Mouse (Mus musculus): ENCODE results near the gene Gjd2. TPM values are rescaled to one million over a fixed set of nuclear protein-coding genes. Genes with fewer than 3 reads are reported as not detected.

Gene Gjd2
- polyA plus RNA-seq, 1 experiment = not detected

DNA sequence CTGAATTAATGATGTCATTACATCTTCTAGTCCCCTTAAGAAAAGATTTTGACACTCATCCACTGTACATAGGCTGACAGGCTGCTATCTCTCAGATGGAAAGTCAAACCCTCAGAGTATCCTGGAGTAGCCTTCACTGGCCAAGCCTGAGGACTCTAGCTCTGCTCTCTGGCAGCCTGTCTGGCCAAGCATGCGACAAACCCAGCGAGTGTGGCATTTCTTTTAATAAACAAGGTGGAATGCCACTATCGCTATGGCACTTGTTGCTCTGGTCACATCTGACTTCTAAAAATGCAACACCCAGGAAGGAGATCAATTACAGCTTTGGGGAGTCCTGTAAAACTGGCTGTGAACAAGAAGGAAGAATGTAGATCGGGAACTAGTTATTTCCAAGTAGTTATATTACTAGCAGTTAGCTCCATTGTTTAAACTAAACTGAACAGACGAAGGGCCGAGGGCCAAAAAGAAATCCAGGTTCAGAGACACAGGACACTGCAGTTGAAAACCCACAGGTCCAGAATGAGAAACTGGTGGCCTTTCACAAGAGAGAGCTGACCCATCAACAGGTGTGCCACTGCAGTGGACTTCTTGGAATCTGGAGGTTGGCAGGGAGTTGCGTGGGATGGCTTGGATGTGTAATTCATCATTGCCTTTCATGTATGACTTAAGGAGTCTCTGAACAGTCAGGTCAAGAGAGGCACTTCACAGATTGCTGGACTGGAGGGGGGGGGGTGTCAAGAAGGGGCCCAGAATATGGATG lies 37.9 kb upstream of the Gjd2 start:
- H3K4me1 ChIP-seq = no peaks in the 10 kb centered on the region
- H3K4me3 ChIP-seq (replicated peaks) = no peak overlapping the region
- TF ChIP-seq GATA1 (IDR thresholded peaks at IDR 0.05; ENCODE audit: borderline replicate concordance, low read length) (no peak), FLI1 (IDR thresholded peaks at IDR 0.05; ENCODE audit: low read length) (no peak)
- no peaks in the 10 kb centered on the region for H3K9me3 ChIP-seq
- H3K36me3 ChIP-seq (replicated peaks; ENCODE audit: low read length) = no peaks in the 10 kb centered on the region
- H3K27me3 ChIP-seq (replicated peaks) = no peaks in the 10 kb centered on the region

DNA sequence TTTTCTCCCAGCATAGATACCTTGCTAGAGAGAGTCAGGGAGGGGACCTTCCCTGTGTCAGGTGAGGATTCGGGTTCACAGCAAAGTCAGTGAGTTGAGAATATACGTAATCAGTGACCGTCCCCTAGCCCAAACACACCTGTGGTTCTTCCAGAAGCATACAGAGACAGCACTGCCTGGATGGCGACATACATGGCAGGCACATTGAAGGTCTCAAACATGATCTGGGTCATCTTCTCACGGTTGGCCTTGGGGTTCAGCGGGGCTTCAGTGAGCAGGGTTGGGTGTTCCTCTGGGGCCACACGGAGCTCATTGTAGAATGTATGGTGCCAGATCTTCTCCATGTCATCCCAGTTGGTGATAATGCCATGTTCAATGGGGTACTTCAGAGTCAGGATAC lies 36.7 kb upstream of the Gjd2 start:
- no peaks in the 10 kb centered on the region for H3K27me3 ChIP-seq (replicated peaks)
- no peaks in the 10 kb centered on the region for H3K36me3 ChIP-seq (replicated peaks; ENCODE audit: low read length)
- no peaks in the 10 kb centered on the region for H3K4me1 ChIP-seq
- no peaks in the 10 kb centered on the region for H3K9me3 ChIP-seq
- TF ChIP-seq GATA1 (IDR thresholded peaks at IDR 0.05; ENCODE audit: borderline replicate concordance, low read length) = no peak
- H3K4me3 ChIP-seq (replicated peaks) = no peak overlapping the region

DNA sequence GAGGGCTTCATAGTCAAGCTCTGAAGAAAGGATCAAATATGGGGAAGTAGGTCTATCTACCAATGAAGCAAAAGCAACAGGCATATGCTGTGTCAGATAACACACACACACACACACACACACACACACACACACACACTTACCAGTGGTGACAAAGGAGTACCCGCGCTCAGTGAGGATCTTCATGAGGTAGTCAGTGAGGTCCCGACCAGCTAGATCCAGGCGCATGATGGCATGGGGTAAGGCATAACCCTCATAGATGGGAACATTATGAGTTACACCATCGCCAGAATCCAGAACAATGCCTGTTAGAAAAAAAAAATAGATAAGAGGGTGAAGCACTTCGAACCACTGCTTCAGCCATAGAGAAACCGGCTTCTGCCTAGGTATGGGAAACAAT lies 36.0 kb upstream of the Gjd2 start:
- Histone ChIP-seq H3K4me1 (no peaks in the 10 kb centered on the region), H3K36me3 (replicated peaks; ENCODE audit: low read length) (no peaks in the 10 kb centered on the region), H3K4me3 (replicated peaks) (no peak overlapping the region), H3K27me3 (replicated peaks) (no peaks in the 10 kb centered on the region), H3K9me3 (no peaks in the 10 kb centered on the region)
- TF ChIP-seq FLI1 (IDR thresholded peaks at IDR 0.05; ENCODE audit: low read length) = no peak
- no peak for TF ChIP-seq GATA1 (IDR thresholded peaks at IDR 0.05; ENCODE audit: borderline replicate concordance, low read length)

DNA sequence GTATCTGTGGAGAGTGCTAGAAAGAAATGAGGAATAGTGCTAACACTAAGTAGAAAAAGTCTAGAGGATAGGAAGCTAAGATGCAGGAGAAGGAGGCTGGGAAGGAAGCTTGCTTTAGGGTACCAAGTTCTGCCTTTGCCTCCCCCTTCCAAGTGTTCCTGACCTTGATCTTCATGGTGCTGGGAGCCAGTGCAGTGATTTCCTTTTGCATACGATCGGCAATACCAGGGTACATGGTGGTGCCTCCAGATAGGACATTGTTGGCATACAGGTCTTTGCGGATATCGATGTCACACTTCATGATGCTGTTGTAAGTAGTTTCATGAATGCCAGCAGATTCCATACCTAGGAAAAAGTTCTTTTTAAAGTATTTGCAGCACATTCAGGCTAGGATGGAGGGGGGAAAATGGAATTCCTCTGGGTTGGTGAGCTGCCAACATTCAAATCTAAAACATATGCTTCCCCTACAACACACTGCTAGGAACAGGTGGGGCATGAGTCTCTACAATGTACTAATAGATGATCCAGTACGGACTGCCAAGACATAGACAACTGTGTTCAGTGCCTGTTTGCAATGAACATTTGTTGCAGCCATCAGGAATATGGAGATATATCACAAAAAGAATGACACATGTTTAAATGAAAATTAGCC lies 34.7 kb upstream of the Gjd2 start:
- no peaks in the 10 kb centered on the region for H3K9me3 ChIP-seq
- no peaks in the 10 kb centered on the region for H3K27me3 ChIP-seq (replicated peaks)
- TF ChIP-seq FLI1 (IDR thresholded peaks at IDR 0.05; ENCODE audit: low read length) = no peak
- TF ChIP-seq GATA1 (IDR thresholded peaks at IDR 0.05; ENCODE audit: borderline replicate concordance, low read length) = no peak
- no peak overlapping the region for H3K4me3 ChIP-seq (replicated peaks)
- no peaks in the 10 kb centered on the region for H3K36me3 ChIP-seq (replicated peaks; ENCODE audit: low read length)
- no peaks in the 10 kb centered on the region for H3K4me1 ChIP-seq

DNA sequence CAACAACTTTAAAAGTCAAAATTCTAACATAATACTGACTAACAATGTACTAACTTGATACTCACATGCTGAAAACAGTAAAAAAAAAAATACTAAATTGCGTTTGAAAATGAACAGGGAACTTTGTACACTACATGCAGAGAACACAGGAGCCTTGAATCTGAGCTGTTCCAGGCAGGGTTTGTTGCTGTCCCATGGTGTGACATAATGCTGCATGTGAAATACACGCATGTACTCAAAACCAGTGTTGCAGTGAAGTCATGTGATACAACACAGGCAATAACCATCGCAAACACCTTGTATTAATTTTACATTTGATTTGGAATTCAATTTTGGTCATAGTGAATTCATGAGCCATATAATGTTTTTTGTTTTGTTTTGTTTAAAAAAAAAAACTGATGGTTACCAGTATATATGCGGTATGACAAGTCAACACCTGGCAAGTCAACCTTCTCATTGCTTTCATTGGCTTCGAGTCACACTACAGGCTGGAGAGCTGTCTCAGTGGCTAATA lies 32.8 kb upstream of the Gjd2 start:
- Histone ChIP-seq H3K36me3 (replicated peaks; ENCODE audit: low read length) (no peaks in the 10 kb centered on the region), H3K4me1 (no peaks in the 10 kb centered on the region), H3K27me3 (replicated peaks) (no peaks in the 10 kb centered on the region), H3K9me3 (no peaks in the 10 kb centered on the region), H3K4me3 (replicated peaks) (no peak overlapping the region)
- TF ChIP-seq FLI1 (IDR thresholded peaks at IDR 0.05; ENCODE audit: low read length) (no peak), GATA1 (IDR thresholded peaks at IDR 0.05; ENCODE audit: borderline replicate concordance, low read length) (no peak)

DNA sequence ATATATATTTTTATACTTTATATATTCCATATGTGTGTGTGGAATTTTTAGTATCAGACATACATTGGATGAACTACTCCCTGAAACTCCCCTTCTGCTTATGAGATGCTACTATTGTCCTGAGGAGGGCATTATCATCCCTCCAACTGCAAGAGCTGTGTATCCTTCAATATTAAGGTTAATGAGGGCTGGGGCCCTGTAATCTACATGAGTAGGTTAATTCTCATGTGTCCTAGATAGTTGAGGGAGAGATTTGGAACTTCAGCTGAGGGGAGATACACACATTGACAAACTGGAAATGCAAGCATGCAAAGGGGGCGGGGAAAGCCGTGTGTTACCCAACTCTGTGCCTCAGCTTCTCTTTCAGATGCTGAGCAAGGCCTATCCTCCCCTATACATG lies 24.5 kb upstream of the Gjd2 start:
- H3K4me3 ChIP-seq (replicated peaks) = no peak overlapping the region
- H3K4me1 ChIP-seq = no peaks in the 10 kb centered on the region

GRCm38 (mm10) chr2:114032259-114032658 lies 18.8 kb upstream of the Gjd2 start:
- Histone ChIP-seq H3K9me3 (no peaks in the 10 kb centered on the region), H3K4me3 (replicated peaks) (no peak overlapping the region), H3K4me1 (no peaks in the 10 kb centered on the region), H3K36me3 (replicated peaks; ENCODE audit: low read length) (no peaks in the 10 kb centered on the region), H3K27me3 (replicated peaks) (no peaks in the 10 kb centered on the region)
- TF ChIP-seq GATA1 (IDR thresholded peaks at IDR 0.05; ENCODE audit: borderline replicate concordance, low read length) (no peak), FLI1 (IDR thresholded peaks at IDR 0.05; ENCODE audit: low read length) (no peak)

More for the DNA sequence above, 24.5 kb upstream of the Gjd2 start:
- Histone ChIP-seq H3K9me3 (no peaks in the 10 kb centered on the region), H3K36me3 (replicated peaks; ENCODE audit: low read length) (no peaks in the 10 kb centered on the region), H3K27me3 (replicated peaks) (no peaks in the 10 kb centered on the region)
- no peak for TF ChIP-seq FLI1 (IDR thresholded peaks at IDR 0.05; ENCODE audit: low read length)
- TF ChIP-seq GATA1 (IDR thresholded peaks at IDR 0.05; ENCODE audit: borderline replicate concordance, low read length) = no peak

DNA sequence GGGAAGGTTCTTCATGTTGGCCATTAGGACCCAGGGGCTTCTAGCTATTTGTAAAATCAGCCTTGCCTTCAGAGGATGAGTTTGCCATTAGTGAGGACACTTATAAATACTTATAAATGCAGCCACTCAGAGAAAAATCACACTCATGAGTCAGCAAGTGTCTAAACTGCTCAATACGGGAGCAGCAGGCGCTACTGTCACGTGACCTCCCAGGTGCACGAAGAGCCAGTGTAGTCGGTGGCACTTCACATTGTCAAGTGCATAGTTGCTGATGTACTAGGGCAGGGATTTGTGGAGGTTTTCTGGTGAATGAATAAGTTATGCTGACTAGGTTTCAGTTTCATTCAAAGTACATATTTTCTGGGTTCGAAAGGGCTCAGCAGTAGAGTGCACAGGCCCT lies 10.0 kb upstream of the Gjd2 start:
- no peak overlapping the region for H3K4me3 ChIP-seq (replicated peaks)
- H3K4me1 ChIP-seq = no peaks in the 10 kb centered on the region
- no peaks in the 10 kb centered on the region for H3K36me3 ChIP-seq (replicated peaks; ENCODE audit: low read length)
- peaks cover 4% of the 10 kb centered on the region; the same call in 1 of the 2 replicates for H3K9me3 ChIP-seq
- TF ChIP-seq GATA1 (IDR thresholded peaks at IDR 0.05; ENCODE audit: borderline replicate concordance, low read length) (no peak), FLI1 (IDR thresholded peaks at IDR 0.05; ENCODE audit: low read length) (no peak)
- H3K27me3 ChIP-seq (replicated peaks) = no peaks in the 10 kb centered on the region

- no peak overlapping the region for H3K4me3 ChIP-seq (replicated peaks)
- no peaks in the 10 kb centered on the region for H3K36me3 ChIP-seq (replicated peaks; ENCODE audit: low read length)
- no peaks in the 10 kb centered on the region for H3K4me1 ChIP-seq
- peaks cover 8% of the 10 kb centered on the region for H3K27me3 ChIP-seq (replicated peaks)
- H3K9me3 ChIP-seq = peaks cover 4% of the 10 kb centered on the region; the same call in 1 of the 2 replicates
- TF ChIP-seq GATA1 (IDR thresholded peaks at IDR 0.05; ENCODE audit: borderline replicate concordance, low read length) = no peak
- TF ChIP-seq FLI1 (IDR thresholded peaks at IDR 0.05; ENCODE audit: low read length) = no peak
These were observed 6.8 kb upstream of the Gjd2 start for GRCm38 (mm10) chr2:114020210-114020563.

- Histone ChIP-seq H3K36me3 (replicated peaks; ENCODE audit: low read length) (no peaks in the 10 kb centered on the region), H3K27me3 (replicated peaks) (peaks cover 13% of the 10 kb centered on the region), H3K4me1 (no peaks in the 10 kb centered on the region), H3K9me3 (peaks cover 7% of the 10 kb centered on the region; the same call in 1 of the 2 replicates), H3K4me3 (replicated peaks) (no peak overlapping the region)
- no peak for TF ChIP-seq GATA1 (IDR thresholded peaks at IDR 0.05; ENCODE audit: borderline replicate concordance, low read length)
- no peak for TF ChIP-seq FLI1 (IDR thresholded peaks at IDR 0.05; ENCODE audit: low read length)
These were observed 6.2 kb upstream of the Gjd2 start for GRCm38 (mm10) chr2:114019474-114020209.

All from megakaryocyte, embryonic 14.5 days (primary cell).